Mouse (Mus musculus) adrenal gland, adult 8-10 months (tissue): ENCODE measurements around the gene Cpeb3. TPM values are rescaled to one million over a fixed set of nuclear protein-coding genes. Genes with fewer than 3 reads are reported as not detected.
"Not testable (repeated sequence)": the region's sequence is repeated elsewhere in the genome, so short reads cannot be mapped to it uniquely, and the experiment has no call there.

Experiments
- DNase-seq: peaks from one replicate; pipeline ENCODE4 v3.0.0; 2022
- total RNA-seq, 4 experiments: library from RNA; stranded (reverse); gene quantifications; 2 replicates each; pipeline ENCODE4 v1.2.4; 2022

The Cpeb3 gene
- 10 to 100 TPM; 20.4 to 29.9 (median 26.0) TPM for total RNA-seq

DNA sequence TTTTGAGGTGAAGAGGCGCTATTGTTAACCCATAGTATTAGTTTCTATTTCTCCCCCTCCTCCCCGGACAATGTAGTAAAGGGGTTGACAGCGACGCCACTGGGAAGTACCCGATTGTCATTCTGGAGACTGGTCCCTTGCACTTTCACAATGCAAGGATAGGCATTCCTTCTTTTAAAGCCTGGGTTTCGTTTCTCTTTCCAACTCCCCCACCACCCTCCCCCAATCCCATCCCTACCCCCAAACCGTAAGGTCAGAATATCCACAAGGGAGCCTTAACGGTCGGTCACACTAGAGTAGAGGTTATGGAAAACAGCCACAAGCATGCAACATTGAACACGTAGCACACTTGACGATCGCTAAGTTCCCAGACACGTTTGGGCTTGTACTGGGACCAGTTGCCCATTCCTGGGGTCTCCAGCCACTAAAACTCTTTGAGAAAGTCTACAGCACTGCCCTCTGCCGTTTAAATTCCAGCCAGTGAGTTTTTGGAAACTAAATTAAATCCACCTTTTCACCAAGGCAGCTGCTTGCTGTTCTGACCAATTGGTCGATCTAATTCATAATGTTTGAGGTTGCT, at the start of gene Cpeb3:
Gene Cpeb3, minus strand, starts transcription at position 426 of the 580 bp plus-strand sequence.
- no peak for DNase-seq

DNA sequence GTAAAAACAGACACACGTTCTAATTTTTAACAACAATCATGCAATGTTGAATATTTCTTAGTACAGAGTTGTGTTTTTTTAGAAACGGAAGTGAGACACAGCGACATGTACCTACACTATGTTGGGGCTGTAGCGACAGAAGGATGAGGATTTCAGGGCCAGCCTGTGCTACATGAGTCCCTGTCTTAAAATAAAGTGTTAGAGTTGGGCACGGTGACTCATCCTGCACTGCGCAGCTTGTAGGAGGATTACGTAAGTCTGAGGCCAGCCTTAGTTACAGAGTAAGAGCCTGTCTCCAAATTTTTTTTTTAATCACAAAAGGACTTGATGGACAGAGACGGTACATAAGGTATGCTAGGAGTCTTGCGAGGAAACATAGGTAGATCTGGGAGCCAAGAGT, 46.9 kb upstream of the Cpeb3 start:
- DNase-seq, result no peak

DNA sequence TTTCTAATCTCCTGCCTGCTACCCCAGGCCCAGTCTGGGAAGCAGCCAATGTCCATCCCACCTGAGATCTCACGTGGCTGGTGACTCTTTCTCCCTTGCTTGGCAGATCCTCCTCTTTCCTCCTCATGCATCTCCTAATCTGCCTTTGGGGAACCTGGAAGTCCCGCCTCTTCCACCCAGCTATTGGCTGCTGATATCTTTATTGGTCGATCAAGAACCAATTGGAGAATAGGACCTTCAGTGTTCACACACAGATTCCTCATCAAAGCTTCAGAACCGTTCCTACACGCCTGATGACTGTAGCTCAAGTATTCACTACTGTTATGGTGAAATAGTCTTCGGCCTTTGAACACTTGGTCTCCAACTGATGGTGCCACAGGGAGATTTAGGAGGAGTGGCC, 43.7 kb upstream of the Cpeb3 start:
- no peak for DNase-seq

DNA sequence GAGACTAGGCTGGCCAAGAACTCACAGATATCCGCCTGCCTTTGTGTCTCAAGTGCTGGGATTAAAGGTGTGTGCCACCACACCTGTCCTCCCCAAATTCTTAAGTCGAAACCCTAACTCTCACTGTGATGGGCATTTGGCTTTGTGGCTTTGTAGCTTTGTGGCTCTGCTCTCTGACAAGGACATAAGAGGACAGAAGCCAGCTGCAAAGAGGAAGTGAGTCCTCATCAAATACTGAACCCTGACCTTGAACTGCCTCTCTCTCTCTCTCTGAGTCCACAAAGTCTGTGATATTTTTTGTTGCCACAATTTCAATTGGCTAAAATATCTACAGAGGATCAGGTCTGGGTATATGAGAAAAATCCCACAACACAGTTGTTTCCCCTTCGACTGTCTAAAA, 39.8 kb upstream of the Cpeb3 start:
- no peak for DNase-seq

DNA sequence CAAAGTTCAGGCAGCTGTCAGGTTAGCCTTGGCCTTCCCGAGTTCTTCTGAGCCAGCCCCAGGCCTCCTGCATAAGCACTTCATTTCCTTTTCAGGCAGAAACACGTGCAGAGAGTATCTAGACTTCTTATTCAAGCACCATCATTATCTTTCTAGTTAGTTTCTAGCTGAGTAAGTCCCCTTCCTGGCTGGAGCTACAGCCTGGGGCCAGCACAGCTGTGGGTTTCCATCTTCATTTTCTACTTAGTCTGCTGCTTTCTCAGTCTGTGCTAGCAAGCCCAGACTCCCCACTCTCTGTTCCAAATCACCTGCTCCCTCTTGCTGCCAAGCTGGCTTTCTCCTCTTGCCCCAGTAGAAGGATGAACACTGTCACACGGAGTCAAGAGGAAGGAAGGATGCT, 38.5 kb upstream of the Cpeb3 start:
- DNase-seq, result no peak

DNA sequence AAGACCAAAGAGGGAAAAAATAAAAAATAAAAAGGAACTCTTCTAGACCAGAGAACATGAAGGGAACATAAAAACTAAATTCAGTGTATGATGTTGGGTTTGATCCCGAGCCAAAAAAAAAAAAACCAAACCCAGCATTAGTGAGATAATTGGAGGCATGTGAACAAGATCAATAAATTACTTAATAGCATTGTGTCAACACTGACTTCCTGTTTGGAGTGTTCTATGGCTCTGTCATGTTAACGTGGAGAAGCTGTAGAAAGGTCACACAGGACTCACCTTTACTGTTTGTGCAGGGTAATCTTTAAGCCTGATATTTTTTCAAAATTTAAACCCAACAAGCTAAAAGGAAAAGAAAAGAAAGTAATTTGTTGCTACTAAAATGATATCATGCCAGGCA, 34.3 kb upstream of the Cpeb3 start:
- DNase-seq, result no peak

DNA sequence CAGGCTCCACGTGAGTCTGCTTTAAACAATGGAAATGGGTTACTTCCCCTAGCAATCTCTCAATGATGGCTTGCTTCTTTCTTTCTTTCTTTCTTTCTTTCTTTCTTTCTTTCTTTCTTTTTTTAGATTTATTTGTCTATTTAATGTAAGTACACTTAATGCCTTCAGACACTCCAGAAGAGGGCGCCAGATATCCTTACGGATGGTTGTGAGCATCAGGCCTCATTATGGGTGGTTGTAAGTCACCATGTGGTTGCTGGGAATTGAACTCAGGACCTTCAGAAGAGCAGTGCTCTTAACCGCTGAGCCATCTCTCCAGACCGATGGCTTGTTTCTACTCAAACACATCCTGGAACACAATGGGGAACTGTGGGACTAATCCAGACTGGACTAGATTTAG, 32.8 kb upstream of the Cpeb3 start:
- no peak for DNase-seq

DNA sequence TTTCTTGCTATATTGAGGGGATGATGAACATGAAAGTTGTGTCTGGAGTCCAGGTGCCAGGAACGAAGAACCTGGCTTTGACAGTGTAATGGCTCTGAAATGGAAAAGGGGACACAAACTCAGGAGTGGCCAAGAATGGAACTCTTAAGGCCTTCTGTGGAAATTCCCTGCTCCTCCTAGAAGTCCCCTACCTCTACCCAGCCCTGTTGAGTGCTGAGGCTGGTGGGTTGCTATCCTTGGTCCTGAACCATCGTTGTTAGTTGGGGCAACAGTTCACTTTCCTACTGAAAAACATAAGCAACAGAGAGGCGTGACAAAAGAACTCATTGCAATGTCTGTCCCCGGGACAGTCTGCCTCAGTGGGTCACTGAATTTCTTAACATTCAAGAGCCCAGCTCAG, 30.7 kb upstream of the Cpeb3 start:
- no peak for DNase-seq

DNA sequence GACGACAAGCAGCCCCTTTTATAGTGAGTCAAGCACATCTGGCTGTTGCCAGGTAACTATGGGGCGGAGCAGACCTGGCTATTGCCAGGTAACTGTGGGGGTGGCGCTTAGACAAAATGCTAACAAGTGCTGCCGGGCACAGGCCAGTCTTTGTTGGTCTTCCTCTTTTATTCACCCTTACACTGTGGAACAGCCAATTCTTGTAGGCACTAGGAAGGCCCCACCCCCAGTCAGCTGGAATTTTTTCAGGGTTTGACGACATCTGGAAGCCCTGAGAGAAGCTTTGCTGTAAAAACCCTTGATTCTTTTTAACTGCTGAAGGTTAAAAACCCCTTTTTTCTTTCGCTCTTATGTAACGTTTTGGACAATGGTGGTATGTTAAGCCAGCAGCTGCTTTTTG, 30.2 kb upstream of the Cpeb3 start:
- DNase-seq, result no peak

DNA sequence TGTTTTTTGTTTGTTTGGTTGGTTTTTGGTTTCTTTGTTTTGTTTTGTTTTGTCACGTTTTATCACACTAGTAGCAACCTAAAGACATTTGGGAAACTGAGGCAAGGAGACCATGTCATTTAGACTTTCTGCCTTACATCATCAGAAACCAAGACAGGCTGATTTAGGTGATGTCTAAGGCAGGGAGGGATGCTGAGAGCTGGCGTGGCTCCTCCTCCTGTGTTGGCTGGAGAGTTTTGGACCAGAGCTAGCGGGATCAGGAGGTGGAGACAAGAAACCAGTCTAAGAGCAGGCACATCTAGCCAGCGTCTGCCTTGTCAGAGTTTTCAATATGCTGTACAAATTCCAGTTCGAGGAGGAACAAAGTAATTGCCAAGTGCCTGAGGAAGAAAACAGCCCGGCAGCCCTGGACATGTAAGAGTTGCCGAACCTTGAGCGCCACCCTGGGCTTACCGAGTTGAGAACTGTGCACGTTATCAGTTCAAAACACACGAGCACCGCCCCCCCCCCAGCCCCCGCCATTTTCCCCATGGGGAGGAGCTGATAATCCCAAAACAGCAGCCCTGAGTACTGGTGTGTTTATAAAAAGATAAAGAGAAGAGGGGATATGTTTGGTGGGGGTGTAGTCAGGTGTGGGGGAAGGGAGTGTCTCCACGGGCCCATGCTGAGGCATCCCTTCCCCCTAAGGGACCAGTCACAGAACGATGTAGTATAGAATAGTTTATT, 29.5 kb upstream of the Cpeb3 start:
- DNase-seq, result no peak

DNA sequence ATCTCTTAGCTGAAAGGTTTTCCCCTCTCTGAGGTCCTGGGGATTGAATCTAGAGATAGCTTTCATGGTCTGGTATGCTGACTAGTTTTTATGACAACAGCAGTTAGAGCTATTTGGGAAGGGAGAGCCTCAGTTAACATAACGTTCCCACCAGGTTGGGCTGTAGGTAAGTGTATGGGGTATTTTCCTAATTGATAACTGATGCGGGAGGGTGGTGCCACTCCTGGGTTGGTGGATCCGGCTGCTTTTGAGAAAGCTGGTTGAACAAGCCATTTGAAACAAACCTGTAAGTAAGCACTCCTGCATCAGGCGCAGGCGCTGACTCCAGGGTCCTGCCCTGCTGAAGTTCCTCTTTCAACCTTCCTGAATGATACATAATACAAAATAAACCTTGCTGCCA, 28.9 kb upstream of the Cpeb3 start:
- DNase-seq, result no peak

DNA sequence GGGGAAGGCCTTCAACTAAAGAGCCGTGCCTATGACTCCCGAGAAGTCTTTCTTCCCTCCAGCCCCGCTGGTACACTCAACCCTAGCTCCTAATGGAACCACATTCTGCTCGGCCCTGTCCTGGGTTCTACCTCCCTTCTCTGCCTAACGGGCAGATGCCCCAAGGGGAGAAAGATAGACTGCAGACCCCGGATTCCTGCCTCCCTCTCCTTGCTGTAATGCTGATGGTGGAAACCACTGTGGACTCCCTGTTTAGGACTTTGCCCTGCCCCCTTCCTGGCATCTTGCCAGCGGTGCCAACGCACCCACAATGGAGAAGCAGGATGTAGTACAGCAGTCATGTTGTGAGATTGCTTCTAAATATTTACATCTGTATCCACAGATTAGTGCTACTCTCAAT, 27.4 kb upstream of the Cpeb3 start:
- no peak for DNase-seq

DNA sequence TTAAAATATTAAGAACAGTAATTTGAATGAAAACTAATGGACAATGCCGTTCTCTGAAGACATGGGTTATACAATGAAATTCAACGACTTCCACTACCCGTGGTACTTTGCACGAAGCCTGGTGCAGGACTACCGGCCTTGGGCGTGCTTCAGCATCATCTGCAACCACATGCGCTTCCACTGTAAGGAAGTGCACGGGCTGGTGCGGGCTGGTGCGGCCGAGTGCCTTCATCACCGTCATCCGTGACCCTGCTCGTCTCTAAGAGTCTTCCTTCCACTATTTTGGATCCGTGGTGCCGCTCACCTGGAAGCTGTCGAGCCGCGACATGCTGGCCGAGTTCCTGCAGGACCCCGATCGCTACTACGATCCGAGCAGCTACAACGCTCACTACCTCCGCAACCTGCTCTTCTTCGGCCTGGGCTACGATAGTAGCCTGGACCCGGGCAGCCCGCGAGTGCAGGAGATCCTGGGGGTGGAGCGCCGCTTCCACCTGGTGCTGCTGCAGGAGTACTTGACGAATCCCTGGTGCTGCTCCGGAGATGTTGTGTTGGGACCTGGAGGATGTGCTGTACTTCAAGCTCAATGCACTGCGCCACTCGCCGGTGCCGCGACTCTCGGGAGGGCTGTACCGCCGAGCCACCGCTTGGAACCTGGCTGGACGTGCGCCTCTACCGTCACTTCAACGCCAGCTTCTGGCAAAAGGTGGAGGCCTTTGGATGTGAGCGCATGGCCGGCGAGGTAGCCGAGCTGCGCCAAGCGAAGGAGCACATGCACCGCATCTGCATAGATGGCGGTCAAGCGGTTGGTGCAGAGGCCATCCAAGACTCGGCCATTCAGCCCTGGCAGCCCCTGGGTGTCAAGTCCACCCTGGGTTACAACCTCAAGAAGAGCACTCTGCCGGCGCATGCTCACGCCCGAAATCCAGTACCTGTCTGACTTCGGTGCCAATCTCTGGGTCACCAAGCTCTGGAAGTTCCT, 25.4 kb upstream of the Cpeb3 start:
- no peak for DNase-seq

DNA sequence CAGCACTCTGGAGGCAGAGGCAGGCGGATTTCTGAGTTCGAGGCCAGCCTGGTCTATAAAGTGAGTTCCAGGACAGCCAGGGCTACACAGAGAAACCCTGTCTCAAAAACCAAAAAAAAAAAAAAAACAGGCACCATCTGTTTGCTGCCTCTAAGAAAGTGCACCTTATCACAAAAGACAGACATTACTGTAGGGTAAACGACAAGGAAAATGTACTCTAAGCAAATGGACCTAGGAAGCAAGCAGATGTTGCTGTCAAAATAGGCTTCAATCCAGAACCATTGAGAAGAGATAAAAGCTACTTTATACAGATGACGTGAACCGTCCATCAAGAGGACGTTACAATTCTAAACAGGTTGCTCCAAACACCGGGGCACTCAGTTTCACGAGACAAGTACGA, 24.2 kb upstream of the Cpeb3 start:
- not testable (repeated sequence) for DNase-seq

DNA sequence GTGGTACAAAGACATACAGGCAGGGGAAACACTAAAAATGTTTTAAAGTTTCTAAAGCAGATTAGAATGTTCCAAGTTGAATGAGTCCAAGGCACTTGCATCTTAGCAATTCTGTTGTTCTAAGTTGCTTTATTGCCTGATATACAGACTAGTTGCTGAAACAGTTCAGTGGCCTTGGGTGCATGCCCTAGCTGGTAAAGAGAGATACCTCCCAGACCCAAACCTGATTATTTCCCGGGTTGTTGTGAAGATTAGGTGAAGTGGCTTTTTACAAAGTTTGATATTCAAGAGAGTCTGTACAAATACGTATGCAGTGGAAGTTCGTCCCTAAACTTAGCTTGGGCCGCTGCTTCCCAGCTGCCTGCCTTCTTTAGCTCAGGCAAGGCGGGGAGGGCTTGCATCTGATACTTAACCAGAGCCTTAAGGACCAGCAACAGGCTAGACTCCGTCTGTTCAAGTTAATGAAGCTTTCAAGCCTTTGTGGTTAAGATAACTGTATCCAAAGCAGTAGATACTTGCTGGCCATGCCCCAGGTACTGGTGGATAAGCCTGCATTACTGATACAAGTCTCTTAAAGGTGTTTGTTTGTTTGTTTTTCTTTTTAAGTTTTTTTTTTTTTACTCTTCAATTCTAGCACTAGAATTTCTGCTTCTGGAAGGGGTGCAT, 16.9 kb upstream of the Cpeb3 start:
- no peak for DNase-seq

DNA sequence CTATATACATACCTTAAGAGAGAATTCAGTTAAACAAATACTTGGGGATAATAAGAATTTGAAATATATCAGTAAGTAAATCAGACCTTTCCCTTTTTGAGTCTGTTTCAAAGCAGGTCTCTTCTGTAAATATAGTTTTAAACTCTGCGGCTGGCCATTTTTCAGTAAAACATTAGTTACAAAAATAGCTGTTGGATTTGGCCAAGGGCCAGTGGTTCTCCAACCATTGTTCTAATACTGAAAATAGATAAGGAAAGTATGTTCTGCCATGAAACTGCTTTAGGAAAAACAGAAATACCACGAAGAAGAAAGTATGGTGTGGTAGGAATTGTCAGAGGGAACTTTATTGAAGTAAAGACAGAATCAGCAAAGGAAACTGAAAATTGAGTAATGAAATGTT, 6.3 kb upstream of the Cpeb3 start:
- DNase-seq, result no peak

DNA sequence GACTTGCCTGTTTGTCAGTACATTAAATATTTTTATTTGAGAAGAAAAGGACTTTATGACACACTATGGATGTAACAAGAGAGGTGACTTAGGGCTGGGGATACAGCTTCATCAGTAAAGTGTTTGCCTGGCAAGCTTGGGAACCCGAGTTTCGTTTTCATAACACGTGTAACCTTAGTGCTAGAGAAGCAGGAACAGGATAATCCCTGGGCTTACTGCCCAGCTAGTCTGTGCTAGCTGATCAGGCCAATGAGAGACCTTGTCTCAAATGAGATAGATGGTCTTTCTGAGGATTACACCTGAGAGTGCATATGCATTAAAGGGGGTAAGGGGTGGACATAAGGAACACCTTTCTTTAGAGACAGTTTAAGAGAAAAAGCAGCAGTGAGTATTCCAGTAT, 3.0 kb upstream of the Cpeb3 start:
- DNase-seq, result no peak

DNA sequence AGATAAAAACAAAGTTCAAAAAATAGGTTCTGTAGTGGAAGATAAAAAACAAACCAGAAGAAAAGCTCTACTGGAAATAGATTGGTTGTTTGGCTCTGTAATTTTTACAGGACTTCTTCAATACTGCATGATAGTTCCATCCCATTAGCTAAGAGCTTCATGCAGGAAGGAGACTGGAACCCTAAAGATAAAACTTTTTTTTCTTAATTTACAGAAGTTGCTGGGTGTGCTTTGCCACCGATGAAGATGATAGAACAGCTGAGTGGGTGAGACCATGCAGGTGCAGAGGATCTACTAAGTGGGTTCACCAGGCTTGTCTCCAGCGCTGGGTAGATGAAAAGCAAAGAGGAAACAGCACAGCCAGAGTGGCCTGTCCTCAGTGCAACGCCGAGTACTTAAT, 2.1 kb upstream of the Cpeb3 start:
- DNase-seq, result no peak

DNA sequence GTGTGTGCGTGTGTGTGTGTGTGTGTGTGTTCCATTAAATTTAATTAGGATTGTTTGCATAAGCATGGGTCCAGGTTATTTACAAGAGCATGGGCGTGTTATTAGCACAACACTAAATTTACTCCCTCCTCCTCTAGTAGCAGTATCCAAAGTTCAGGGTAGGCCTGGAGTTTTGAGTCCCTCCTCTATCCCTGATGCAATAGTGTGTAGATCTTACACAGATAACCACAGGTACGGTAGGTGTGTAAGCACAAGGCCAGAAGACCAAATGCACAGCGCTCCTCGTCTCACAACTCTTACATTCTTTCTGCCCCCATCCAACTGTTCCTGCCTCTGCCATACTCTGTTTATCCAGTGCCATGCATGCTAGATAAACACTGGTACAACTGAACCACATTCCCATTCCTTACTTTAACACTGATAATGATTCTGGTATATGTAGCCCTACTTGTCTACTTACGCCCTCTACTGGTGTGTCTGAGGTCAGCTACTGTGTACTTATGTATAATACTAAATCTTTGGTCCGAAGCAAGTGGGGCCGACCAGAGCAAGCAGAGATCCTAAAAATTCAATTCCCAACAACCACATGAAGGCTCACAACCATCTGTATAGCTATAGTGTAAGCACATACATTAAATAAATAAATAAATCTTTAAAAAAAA, 1.2 kb upstream of the Cpeb3 start:
- no peak for DNase-seq

DNA sequence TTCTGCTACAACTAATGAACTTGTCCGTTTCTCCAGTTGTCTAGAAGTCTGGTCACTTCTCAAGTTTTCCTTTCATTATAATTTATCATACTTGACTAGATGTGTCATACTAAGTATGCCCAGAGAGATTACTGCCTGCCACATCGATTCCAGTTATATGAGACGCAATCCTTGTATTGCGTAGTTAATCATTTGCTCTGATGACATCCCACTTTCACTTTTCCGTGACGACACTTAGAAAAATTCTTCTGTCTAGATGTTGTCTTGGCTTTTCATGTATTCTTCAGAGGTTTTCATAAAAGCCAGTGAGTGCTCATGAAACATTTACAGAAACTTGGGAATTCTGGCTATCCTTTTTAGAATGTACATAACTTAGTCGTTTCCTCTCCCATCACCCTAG, 585 bp upstream of the Cpeb3 start:
- no peak for DNase-seq

DNA sequence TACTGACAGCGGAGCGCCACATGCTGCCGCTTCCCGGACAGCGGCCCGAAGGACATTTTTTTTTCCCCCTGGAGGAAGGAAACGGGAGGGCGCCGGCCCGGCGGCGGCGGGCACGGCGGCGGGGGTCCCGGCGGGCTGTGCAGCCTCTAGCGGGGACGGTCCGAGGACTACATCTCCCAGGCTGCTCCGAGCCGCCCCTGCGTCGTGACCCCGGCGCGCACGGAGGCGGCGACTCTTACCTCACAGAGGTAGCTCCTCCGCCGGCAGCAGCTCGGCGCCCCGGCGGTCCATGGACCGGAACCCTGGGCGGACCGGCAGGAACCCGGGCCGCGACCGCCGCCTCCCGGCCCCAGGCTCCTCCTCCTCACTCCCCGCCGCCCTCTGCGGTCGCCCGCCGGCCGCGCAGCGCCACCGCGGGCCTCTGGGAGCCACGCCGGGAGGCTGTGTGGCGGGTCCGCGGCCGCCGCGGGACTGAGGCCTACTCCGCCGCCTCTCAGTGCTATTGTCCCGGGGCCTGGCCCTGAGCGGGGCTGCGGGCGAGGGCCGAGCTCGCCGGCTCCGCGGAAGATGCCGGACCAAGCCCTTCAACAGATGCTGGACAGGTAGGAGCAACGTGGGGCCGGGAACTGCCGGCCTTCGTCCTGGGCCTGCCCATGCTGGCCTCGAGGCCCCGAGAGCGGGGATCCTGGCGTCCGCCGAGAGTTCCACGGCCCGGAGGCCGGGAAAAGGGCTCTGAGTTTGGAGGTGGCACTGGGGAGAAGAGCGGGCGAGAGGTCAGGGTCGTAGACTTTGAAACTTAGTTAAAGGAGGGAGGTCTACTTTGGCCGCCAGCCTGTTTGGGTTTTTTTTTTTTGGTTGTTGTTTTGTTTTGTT, 862 bp downstream of the Cpeb3 start, which contains the start of gene March5:
Gene March5, plus strand, starts transcription at position 241 of the 873 bp plus-strand sequence.
- peak; percentile 89 for DNase-seq
